Mouse (Mus musculus) cerebellum, adult 9-10 months (tissue): Measurements from ENCODE around the gene Herpud1.

Experiments used
- DNase-seq: peaks from one replicate; pipeline ENCODE4 v3.0.0; 2022

The Herpud1 gene

DNA sequence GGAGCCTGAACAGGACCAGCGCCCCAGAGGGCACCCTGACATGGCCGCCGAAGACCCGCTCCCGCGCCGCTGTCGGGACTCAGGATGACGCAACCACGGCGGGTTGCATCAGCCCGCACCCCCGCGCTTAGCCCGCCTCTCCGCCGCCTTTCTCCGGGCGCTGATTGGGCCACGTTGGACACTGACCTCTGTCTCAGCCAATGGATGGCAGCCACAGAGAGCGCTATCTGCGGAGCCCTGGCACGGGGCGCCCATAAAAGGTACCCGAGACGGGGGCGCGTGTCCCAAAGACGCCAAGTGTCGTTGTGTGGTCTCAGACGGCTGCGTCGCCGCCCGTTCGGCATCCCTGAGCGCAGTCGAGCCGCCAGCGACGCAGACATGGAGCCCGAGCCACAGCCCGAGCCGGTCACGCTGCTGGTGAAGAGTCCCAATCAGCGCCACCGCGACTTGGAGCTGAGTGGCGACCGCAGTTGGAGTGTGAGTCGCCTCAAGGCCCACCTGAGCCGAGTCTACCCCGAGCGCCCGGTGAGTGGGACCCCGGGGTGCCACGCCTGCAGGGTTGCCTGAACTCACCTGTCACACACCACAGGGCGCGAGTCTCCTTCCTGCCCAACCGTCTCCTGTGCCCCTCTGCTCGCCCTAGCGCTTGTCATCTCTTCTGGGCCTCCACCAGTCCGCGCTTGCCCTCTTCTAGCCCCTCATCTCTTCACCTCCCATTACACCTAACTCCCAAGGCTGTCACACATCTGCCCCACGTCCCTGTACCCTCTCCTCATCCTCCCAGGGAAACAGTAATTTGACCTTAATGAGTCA, at the start of gene Herpud1:
TSS of gene Herpud1 (plus strand) at position 225 of the 813 bp plus-strand sequence.
- DNase-seq: peak; percentile 98

DNA sequence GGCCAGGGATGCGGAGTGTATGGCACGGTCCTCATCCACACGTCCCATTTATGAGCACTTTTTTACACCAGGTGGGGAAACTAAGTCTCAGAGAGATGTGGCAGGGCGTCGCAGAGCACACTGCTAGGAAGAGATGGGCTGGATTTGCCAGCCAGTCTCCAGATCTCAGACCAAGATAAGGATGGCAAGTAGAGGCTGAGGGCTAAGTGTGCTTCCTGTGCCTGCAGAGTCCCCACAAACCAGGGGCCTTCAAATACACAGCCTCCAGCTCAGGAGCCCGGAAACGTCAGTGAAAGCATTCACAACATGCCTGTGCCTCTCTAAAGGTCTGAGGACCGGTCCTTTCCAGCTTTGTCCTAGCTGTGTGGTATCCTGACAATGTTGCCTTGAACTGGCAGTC, 48.7 kb upstream of the Herpud1 start:
- DNase-seq: no peak

DNA sequence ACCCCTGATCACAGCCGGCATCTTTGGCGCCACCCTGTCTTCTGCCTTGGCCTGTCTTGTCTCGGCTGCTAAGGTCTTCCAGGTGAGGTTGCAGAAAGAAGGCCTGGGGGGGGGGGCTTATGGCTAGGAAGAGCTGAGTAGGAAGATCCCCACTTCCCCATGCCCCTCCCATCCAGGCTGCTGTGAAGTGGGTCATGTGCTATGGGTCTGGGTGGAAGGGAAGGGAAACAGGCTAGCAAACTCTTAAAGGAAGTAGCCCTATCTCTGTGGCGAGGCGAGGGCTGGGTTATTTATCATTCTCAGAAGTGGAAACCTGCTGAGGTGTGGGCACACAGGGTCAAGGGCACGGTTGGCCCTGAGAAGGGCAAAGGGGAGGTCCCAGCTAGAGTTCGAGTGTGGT, 45.4 kb upstream of the Herpud1 start:
- DNase-seq: no peak

DNA sequence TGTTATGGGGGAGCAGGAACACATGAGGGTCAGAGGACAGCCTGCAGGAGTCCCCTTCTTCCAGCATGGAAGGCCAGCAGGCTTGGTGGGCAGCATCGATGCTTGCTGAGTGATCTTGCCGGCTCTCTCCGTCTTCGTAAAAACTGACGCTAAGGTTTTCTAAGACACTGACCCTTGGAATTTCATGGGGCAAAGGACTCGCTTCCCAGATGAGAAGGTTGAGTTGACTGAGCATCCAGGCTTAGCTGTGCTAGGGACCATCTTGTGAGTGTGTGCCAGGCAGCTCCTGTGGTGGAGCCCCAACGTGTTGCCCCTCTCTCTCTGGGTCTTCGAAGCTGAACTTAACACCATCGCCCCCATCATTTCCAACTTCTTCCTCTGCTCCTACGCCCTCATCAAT, 43.5 kb upstream of the Herpud1 start:
- DNase-seq: no peak

DNA sequence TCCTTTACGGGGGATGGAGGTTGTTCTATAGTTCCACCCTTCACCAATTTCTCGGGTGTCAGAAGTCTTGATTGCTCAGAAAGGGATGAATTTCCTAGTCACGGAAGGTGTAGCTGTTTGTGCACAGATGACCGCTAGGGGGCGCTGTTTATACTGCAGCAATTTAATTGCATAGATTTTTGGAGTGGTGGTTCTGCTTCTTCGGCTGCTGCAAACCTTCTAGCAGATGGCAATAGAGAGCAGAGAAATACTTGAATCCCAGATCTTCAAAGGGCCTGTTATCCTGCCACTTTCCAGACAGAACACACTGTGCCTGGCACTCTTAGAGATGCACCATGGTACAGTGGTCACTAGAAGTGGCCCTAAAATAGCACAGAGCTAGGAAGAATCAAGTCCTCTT, 42.9 kb upstream of the Herpud1 start:
- peak; percentile 82 for DNase-seq

DNA sequence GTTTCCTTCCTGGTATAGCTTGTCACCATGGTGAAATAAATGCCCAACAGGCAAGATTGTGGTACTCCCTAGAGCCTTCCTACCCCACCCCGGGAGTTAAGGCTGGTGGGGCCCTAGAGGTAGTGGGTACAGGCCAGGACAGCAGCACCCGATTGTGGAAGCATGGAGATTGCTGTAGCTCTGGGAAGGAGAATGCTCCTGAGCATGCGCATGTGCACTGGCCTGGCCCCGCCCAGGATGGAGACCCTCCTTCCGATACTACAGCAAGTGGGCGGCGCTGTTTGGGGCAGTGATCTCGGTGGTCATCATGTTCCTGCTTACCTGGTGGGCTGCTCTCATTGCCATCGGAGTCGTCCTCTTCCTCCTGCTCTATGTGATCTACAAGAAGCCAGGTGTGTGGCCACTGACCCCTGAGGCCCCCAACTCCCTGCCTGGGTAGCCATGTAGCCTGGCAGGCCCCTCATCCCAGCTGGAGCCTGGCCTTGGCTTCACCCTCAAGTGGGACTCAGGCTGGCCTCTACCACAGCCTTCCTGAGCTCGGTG, 42.4 kb upstream of the Herpud1 start:
- DNase-seq: no peak

DNA sequence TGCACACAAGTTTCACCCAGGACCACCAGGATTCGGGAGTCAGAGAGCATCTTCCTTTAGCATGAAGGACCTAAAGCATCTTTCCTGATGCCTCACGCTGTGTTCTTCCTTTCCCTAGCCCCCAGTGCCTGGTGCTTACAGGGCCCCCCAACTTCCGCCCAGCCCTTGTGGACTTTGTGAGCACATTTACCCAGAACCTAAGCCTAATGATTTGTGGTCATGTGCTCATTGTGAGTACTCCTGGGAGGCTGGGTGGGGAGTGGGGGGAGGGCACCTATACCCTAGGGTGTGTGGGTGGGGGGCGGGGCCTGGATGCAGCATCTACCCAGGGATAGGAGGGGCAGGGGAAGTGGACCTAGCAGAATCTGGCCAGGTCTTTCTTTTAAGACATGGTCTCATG, 40.6 kb upstream of the Herpud1 start:
- no peak for DNase-seq

DNA sequence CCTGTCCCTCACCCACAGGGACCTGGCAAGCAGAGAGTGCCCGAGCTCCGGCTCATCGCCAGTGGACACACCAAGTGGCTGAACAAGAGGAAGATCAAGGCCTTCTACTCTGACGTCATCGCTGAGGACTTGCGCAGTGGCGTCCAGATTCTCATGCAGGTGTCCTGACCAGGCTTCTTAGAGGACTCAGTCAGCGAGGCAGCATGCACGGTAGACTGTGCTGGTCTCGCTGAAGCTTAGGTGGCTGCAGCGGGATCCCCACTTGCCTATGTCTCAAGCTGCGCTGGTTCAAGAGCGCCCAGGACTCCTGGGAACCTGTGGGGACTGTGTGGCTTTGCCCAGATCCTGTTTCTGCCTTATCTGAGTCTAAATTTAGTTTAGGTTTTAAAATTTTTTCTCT, 40.0 kb upstream of the Herpud1 start:
- DNase-seq: no peak

DNA sequence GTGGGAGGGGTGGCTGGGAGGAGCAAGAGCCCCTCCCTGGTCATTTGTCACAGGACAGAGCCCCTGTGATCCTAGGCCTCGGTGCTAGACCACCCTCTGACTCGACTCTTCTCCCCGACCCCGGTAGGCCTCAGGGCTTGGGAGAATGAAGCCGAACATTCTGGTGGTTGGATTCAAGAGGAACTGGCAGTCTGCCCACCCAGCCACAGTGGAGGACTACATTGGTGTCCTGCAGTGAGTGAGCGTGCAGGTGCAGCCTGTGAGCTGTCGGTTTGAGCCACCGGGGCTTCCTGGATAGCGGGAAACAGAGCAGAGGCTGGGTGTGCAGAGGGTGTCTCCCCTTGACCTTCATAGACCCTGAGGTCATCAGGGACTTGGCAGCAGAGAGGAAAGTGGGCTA, 37.8 kb upstream of the Herpud1 start:
- no peak for DNase-seq

DNA sequence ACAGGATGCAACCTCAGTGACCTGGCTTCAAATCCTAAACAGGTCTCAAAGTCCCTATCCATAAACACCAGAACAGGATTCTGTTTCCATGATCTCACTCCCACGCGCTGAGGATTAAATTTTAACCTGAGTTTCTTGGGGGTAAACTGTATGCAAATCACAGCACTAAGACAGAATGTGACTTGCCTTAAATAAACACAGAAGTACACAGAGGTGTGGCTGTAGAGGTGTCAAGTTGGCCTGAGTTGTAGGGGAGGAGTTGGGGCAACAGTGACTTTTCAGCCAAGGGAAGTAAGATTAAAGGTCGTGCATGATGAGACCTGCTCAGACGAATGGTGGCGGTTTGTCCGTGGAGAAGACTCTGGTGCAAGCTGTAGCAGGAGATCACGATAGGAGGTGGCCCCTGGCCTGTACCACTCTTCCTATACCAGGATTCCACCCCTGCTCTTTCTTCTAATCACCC, 32.1 kb upstream of the Herpud1 start:
- no peak for DNase-seq

DNA sequence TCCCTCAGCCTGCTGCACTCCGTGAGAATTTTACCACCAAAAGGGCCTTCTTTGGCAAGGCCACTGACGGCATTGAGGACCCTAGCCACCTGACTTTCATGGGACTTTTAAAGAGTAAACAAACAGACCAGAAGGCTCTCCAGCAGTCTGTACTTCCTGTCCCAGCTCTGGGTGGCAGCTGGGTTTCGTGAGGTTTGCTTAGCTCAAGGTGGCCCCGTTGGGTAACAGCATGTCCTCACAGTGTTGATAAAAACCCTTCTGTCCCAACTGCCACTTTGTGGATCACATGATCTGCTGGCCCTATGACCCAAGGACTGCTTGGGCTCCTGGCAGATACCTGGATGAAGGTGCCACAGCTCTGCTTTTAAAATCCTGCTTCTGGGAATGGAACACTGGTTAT, 31.7 kb upstream of the Herpud1 start:
- DNase-seq: no peak

DNA sequence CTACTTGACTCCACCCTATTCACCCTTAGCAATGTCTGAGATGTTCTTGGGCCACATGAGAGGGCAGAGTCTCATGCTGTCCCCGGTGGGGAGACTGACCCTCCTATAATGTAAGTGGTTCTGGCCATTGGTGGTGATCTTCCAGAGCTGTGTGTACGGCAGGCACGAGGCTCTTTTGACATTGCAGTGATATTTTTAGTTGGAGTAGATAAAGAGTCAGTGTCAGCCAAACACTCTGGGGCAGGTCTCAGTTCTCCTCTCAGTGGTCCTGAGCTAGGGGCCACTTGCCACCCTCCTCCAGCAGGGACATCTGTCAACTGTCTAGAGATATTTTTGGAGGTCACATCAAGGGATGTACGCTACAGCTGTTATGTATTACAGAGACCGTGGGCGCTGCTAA, 29.0 kb upstream of the Herpud1 start:
- DNase-seq: no peak

DNA sequence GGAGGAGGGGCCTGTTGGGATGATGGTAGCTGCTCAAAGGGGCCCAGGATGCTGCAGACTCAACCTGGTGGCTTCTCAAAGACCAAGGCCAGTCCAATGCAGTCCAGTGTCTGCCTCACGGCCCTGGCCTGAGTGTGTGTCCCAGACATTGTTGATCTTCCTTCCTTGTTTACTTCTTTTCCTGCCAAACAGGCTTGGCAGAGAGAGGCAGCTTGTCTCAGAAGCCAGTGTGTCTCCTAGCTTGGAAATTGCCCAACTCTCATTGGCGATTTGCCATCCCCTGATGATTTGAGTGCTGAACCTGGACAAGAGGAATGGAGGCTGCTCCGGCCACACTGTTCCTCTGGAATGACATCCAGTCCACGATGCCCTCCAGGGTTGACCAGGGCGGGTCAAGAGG, 27.7 kb upstream of the Herpud1 start:
- peak; percentile 76 for DNase-seq

DNA sequence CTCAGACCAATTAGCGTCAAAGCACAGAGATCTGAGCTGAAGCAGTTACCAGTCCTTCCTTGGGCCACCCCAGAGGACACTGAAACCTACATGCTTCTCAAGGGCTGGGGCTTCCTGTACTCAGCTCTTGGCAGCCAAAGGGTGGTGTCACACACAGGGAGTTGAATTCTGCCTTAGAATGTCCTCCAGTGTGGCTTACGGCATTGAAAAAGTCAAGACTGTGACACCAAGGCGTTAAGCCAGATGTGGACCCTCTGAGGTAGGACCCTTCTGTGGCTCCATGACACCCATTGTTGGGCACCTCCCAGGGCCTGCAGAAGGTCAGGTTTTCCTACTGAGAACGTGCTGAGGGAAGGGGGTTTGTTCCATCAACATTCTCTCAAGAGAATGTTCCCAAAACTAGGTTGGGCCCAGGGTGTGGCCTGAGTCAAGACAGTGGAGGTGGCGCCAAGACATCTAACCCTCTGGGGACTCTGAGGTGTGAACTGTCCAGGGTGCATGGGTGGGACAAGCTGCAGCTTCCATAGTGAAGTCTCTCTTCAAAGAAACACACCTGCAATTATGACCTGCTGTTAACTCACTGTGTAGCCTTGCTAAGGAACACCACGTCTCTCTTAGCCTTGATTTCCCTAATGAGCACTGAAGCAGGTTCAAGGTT, 24.3 kb upstream of the Herpud1 start:
- no peak for DNase-seq

DNA sequence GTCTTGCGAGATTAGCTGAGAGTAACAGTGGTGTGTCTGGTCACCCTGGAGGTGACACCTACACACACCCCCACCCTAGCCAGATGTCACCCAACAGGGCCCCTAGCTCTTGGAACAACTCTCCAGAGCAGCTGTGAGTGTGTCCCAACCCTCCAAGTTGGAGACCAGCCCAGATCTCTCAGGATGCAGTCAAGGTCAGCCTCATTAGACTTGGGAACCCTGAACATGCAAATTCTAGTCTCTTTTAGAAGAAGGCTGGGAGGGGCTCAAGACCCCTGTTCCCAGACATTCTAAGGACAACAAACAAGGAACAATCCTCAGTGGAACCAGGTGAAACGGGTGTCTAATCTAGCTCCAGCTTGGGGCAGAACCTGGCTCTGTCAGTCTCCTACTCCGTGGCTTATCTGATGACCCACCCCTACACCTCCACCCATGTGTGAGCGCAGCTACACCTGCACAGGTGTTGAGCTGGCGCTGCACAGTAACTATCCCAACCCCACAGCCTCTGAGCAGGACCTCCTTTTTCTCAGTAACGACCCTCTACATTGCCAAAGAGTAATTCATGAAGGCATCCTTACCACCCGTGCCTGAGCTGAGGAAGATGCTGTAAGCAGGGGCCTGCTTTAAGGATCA, 23.5 kb upstream of the Herpud1 start:
- no peak for DNase-seq

DNA sequence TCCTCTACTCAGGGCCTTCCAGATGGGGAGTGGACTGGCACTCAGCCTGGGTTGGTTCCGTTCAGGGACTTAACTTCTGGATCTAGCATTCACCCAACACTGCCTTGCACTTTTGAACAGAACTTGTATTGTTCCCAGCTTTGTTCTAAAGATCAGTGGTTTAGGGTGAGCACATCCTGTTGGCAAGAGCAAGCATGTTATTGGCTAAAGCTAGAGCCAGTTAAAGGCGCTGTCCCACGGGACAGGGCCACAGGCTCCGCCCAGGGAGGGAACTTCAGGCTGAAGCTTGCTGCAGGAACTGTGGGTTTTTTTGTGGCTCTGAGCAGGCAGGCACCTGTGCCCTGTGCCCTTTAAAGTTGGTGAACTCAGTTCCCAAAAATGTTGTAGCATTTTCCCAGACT, 22.9 kb upstream of the Herpud1 start:
- DNase-seq: peak; percentile 32

DNA sequence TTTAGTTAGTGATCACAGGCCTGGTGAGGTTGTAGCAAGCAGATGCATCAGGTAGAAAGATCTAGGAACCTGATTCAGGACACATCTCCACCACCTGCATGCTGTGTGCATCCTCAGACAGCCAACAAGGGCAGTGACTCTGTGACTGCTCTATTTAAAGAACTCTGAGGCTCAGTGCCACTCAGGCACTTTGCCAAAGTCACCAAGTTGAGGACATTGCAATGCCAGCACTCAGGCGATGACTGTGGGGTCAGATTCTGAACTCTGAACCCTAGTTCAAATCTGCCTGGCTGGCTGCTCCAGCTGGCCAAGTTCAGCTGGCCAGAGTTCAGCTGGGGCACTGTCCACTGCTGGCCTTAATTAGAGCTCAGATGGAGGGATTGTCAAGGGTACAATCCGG, 22.3 kb upstream of the Herpud1 start:
- DNase-seq: peak; percentile 20

DNA sequence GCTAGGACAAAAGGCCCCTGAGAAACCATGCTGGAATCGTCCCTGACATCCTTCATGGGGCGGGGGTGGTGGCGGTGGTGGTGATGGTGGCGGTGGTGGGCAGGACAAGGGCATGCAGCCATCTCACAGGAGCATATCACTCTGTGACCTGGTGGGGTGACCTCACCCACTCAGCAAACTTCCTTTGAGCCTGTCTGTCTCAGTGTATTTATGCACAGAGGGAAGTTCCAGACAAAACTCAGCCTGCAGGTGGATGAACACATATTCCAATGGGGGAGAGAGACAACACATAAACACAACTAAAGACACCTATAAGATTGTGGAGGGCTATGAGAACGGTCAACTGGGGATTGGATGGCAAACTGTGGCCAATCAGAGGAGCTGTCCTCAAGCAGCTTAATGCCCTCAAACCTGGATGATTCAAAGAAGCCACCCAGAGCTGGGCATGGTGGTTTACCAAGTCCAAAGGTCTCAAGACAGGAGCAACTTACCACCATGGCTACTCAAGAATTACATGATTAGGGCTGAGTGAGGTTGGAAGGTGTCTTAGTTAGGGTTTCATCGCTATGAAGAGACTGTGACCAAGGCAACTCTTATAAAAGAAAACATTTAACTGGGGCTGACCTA, 21.4 kb upstream of the Herpud1 start:
- DNase-seq: no peak

DNA sequence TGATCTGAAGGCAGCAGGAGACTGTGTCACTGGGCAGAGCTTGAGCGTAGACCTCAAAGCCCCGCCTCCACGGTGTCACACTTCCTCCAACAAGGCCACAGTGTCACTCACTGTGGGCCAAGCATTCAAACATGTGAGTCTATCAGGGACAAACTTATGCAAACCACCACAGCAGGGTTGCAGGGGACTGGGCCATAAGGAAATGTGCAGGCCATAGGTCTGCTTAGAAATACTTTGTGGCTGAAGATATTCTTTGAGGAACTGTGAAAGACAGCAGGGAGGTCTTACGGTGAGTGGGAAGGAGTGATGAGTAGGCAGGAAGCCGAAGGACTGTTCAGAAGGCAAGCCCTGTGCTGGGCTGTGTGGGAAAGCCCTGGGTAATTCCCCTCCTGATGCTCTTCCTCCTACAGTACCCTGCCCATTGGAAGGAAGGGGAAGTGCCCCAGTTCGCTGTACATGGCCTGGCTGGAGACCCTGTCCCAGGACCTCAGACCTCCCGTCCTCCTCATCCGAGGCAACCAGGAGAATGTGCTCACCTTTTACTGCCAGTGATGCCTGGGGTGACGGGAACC, 20.7 kb upstream of the Herpud1 start:
- no peak for DNase-seq

DNA sequence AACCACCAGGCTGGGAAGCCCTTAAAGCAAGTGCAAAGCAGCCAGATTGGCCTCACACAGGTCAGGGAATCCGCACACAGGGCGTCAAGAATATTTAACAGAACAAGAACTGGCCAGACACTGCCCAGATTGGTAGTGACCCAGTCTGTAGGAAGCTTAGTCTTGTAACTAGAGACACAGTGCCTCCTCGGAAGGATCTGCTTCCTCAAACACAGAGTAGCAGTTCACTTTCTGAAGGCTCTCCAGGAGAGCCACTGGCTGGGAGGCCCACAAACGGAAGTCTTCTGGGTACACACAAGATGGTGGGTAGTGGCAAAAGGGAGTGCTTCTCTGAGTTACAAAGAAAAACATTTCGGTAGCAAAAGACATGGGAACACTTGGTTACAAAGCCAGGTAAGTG, 15.4 kb upstream of the Herpud1 start:
- no peak for DNase-seq

DNA sequence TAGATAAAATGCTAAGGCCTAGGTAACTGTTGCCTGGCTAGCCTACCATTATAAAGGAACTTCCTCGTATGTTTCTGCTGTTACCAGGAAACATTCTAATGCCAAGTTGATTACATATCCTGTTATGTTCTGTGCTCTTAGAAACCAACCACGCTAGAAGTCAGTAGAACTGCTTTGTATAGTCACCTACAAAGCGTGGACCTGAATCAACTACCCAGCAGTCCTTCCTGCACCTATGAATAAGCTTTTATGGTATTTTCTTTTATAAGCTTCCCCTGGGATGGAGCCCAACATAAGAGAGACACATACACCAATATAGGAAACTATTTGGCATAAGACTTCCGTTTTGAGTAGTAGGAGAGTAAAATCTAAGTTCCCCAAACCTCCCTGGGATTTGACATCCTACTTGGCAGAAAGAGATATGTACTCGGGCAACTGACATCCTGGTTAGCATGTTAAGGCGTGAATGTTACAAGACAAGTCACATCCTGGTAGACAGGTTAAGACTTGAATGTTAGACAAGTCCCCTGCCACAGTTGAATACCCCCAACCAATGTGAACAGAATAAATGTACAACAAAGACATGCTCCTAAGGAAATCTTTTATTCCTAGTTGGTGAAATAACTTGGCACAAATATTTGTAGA, 13.2 kb upstream of the Herpud1 start:
- no peak for DNase-seq

DNA sequence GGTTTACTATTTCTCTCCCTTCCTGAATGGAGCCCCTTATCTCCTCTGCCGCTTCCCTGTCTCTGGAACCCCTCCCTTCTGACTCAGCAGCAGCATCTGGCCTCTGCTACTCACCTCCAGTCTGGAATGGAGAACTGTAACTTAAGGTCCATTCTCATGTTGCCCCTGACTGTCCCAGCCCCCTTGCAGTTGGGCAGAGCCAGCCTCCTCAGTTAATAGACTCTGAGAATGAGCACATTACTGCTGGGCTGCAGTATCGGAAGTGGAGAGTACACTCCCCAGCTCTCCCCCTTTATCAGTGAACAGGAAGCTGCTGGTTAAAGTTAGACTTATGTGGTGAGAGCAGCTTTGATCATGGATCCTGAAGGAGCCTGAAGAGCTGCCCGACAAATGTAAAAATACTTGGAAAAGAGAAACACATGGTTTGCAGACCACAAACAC, 10.7 kb upstream of the Herpud1 start:
- DNase-seq: no peak
